Mouse (Mus musculus) testis, adult 10 weeks (tissue): Measurements from ENCODE around the gene Gm21891. TPM values are rescaled to one million over a fixed set of nuclear protein-coding genes. Genes with fewer than 3 reads are reported as not detected.

Experiments
- polyA plus RNA-seq: library from polyadenylated mRNA; stranded (reverse); fragments of 350-450 nt; fragmentation: Illumina TruSeq; extraction: RNeasy Lipid Tissue Mini Kit (QIAGEN cat#74804); gene quantifications from one replicate; pipeline ENCODE4 v1.2.3, GENCODE M21; 2014; ENCODE audit warnings: low read depth, low replicate concordance

Gene Gm21891
- not detected for polyA plus RNA-seq

DNA sequence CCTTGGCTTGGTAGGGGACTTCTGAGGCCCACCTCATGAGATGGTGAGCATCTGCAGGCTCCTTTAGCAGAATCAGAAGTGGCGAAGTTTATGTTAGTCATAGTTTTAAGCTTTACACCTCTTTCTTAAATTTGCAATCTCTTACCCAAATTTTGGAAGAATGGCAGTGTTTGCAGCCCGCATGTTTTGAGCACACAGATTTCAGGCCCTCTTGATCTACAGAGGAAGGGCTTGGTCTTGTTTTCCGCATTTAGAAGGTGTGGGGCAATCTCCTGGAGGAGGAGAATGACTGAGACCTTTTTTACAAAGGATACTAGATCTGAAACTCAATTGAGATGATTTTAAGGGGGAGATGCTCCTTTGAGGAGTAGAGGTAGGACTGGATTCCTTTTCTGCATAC is at the start of gene Gm21891:
TSS of gene Gm21891 (minus strand) at position 101 of the 400 bp plus-strand sequence.

GRCm38 (mm10) chrY:13161668-13162067 is 28.4 kb upstream of the Gm21891 start, which contains the start of gene Gm21425:
Gene Gm21425 (plus strand): TSS chrY:13161968.

Other genes starting within 250 kb of the Gm21891 start
- gene Gm20807, start 90.6 kb downstream of the Gm21891 start, polyA plus RNA-seq = 10.1 TPM
- gene Gm21425, start 28.5 kb upstream of the Gm21891 start, polyA plus RNA-seq = not detected
- not detected for gene Gm21828, start 90.4 kb upstream of the Gm21891 start, polyA plus RNA-seq
- 6.6 TPM for gene Gm21440, start 118.9 kb upstream of the Gm21891 start, polyA plus RNA-seq
- 18.8 TPM for gene Gm21454, start 119.0 kb upstream of the Gm21891 start, polyA plus RNA-seq
- gene Gm21725, start 215.6 kb upstream of the Gm21891 start, polyA plus RNA-seq = not detected